Mouse (Mus musculus) kidney, postnatal 4 days (tissue): ENCODE results near the gene Zfyve9.
"Not testable (repeated sequence)": the region's sequence is repeated elsewhere in the genome, so short reads cannot be mapped to it uniquely, and the experiment has no call there.

ENCODE experiments used
- DNase-seq, 2 experiments: peaks; one replicate each; pipeline ENCODE4 v3.0.0; 2021; ENCODE audit warnings: mixed read lengths in 2 of 2

Zfyve9 gene

DNA sequence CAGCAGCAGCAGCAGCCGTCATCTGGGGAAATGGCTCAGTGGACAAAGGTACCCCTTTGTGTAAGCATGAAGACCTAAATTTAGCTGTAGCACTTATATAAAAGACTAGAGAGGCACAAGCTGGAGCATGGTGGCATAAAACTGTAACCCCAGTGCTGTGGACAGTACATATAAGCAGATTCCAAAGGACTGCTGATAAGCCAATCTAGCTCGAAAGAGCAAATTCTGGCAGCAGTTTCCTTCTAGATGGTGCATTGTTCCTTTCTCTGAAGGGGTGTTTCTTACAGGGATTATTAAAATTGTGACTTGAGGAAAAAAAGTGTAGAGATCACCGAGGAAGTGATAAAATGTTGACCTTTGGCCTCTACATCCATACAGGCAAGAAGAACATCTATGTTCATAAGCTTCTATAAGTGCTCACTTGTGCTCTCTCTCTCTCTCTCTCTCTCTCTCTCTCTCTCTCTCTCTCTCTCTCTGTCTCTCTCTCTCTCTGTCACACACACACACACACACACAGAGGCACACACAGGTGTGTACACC, 59.3 kb downstream of the Zfyve9 start:
- no peak for DNase-seq

DNA sequence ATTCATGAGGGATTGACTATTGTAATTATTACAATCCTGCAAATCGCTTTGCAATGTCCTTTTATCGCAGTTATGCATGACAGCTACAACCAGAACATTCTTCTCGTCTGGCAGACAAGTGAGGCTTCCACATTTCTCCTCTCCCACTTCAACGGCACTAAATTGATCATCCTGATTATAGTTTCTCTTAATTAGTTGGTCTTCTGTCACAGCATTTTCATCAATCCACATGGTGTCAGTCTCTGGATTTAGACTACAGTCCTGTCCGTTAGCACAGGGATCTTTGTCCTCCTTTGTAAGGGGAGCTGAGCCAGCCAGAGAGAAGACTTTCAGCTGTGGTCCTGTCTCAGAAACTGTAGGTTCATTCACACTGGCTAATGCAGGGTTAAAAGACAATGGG, 61.2 kb downstream of the Zfyve9 start, which contains the start of gene 3110021N24Rik:
Gene 3110021N24Rik (plus strand): TSS at position 301 of the 400 bp plus-strand sequence.
- DNase-seq = no peak

GRCm38 (mm10) chr4:108708209-108708608, 72.4 kb downstream of the Zfyve9 start:
- DNase-seq = peak; percentile 18 to 25

- DNase-seq = peak; percentile 32 to 53
These were observed 83.7 kb downstream of the Zfyve9 start for GRCm38 (mm10) chr4:108696934-108697333.

- no peak for DNase-seq
These were observed 89.1 kb downstream of the Zfyve9 start for GRCm38 (mm10) chr4:108691469-108691868.

DNA sequence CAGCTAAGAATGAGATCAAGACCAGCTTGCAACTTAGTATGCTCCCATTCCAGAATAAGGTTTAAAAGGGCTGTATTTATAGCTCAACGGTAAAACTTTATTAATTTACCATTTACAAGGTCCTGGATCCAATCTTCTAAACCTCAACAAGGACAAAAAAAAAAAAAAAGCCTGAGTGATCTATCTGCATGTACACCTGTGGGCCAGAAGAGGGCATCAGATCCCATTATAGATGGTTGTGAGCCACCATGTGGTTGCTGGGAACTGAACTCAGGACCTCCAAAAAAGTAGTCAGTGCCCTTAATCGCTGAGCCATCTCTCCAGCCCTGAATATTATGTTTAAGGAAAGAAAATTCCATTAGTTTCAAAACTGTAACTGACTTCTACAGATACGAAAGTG, 90.1 kb downstream of the Zfyve9 start:
- DNase-seq = no peak

GRCm38 (mm10) chr4:108687098-108687497, 93.5 kb downstream of the Zfyve9 start:
- not testable (repeated sequence) for DNase-seq

- DNase-seq = no peak
These were observed 94.4 kb downstream of the Zfyve9 start for GRCm38 (mm10) chr4:108686156-108686555.

- peak in 1 of 2 experiments; percentile 6 for DNase-seq
These were observed 116.2 kb downstream of the Zfyve9 start for GRCm38 (mm10) chr4:108664407-108664806.

GRCm38 (mm10) chr4:108638752-108639151, 141.8 kb downstream of the Zfyve9 start:
- DNase-seq = no peak

GRCm38 (mm10) chr4:108637721-108638120, 142.9 kb downstream of the Zfyve9 start:
- DNase-seq = no peak

DNA sequence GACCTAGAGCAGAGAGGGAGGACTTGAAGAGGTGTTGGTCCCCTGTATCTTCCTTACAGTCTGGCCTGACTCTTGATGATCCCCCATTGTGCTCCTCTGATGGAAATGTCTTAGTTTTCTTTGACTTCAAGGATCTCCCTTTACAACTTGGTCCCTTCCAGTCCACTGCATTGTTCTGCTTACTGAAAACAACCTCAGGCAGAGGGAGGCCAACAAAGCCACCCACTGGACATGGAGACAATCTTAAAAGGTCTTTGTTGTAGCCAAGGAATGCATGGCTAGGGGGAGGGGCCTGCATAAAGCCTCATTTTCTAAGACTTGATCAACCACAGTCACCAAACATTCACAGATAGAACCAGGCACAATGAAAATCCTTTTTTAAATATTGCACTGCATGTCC, 145.5 kb downstream of the Zfyve9 start:
- DNase-seq = no peak

- no peak for DNase-seq
These were observed 145.9 kb downstream of the Zfyve9 start for GRCm38 (mm10) chr4:108634696-108635095.

GRCm38 (mm10) chr4:108633703-108634102, 146.9 kb downstream of the Zfyve9 start:
- DNase-seq = peak; percentile 20 to 32

GRCm38 (mm10) chr4:108631616-108632015, 149.0 kb downstream of the Zfyve9 start:
- no peak for DNase-seq

GRCm38 (mm10) chr4:108630096-108630495, 150.5 kb downstream of the Zfyve9 start:
- no peak for DNase-seq

GRCm38 (mm10) chr4:108629363-108629880, 151.2 kb downstream of the Zfyve9 start:
- DNase-seq = peak; percentile 37 to 49

DNA sequence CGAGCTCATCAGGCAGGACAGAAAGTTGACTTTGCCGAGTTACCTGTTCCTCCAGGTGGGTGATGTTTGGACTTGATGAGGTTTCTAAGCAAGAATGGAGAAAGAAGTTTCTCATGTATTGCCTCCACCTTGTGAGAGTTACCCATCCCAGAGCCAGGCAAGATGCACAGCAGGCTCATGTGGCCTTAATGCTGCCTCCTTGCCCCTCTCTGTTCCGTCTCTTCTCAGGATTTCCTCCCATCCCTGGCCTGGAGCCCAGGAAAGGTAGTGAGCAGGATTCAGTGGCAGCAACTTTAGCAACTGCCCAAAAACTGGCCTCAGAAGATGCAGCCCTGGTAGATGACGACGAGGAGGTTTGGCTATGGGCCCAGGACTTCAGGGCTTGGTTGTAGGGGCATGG, 153.5 kb downstream of the Zfyve9 start:
- DNase-seq = no peak

GRCm38 (mm10) chr4:108621504-108621903, 159.1 kb downstream of the Zfyve9 start:
- peak; percentile 21 to 27 for DNase-seq

- DNase-seq = no peak
These were observed 160.1 kb downstream of the Zfyve9 start for GRCm38 (mm10) chr4:108620536-108620935.

DNA sequence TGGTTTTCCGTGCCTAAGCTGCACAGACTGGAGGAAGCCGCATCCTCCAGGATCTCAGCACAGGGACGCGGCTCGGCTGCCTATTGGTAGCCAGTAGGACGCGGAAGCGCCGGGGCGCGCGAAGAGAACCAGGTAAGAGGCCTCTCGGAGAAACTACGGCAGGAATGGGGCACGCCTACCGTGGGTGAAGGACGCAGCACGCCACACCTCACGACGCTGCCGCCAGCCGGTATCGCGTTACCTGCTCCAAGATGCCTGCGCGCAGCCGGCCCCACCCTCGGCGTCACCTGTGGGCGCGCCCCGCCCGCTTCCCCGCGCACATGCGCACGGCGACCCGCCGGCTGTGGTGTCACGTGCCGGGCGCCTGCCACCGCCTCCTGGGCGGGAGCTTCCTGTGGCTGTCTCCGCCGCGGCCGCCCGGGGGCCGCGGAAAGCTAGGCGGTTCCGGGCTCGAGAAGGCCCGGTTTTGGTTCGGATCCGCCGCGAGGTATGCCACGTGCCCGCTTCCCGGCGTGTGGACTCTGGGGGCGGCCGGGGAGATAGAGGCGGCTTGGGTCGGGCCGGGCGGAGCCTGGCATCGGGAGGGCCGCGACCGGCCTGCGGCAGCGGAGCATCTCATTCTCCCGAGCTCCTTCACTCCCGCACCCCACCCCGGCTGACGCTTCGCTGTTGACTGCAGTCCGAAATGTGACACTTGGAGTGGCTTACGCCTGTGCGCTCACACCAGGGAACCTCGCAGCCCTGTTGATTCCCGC, 160.8 kb downstream of the Zfyve9 start, which contains the start of gene Cc2d1b:
Gene Cc2d1b (plus strand): TSS at position 354 of the 755 bp plus-strand sequence.
- DNase-seq = peak; percentile 91 to 96

DNA sequence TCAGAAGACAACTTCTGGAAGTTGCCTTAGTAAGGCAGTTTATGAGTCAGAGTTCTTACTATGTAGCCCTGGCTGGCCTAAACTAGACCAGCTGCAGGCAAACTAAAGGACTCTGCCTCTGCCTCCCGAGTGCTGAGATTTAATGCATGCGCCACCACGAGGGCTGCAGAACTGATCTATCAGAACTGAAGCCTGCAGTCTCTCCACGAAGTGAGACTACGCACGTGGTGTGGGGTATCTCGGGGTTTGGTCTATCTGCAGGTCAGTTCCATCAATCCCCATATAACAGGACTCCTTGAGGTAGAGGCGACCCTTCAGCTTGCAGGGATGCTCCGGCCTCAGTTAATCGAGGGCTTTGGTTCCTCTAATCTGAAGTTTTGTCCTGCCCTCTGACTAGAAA, 161.4 kb downstream of the Zfyve9 start:
- DNase-seq = peak; percentile 40 to 65

DNA sequence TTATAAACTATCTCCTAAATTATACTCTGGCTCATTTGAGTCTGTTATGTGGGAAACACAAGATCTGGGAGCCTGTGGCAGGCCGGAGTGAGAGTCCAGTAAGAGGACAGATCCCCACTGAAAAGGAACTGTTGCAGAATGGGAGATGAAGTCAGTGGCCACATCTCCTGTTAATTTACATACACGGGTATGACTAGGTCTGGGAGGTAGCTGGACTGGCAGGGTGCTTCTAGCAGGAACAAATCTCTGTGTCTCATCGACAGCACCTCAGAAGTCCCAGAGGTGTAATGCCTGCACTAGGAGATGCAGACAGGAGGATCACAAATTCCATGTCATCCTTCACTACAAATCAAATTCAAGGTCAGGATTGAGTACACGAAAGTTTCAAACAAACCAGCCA, 162.0 kb downstream of the Zfyve9 start:
- no peak for DNase-seq

GRCm38 (mm10) chr4:108610935-108611334, 169.7 kb downstream of the Zfyve9 start:
- no peak for DNase-seq
